Mouse (Mus musculus) liver, postnatal 0 days (tissue): ENCODE measurements around the gene Flywch1.

Experiments used
- CTCF ChIP-seq: sonication (generic); IDR thresholded peaks from 2 replicates; pipeline ENCODE4 v1.5.1; 2016; ENCODE audit warnings: antibody characterized with exemption, low read depth
- EP300 ChIP-seq: IDR thresholded peaks from 2 replicates; pipeline ENCODE4 v1.6.1; 2016; ENCODE audit warnings: antibody characterized with exemption, low read depth, mild to moderate bottlenecking

DNA sequence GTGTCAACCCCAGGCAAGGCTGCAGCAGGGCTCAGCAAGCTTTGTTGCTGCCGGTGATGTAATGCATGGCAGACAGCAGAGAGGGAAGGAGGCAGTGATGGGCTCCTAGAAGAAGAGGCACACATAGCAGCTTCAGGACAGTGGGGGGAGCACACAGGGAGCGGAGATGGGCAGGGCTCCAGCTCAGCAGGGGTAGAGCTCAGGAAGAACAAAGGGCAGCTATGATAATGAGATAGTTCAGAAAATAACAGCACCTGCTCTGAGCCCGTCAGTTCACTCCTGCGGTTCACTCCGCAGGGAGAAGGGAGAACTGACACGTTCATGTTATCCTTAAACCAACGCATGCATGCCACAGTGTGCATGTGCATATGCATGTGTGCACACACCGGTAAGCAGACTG, 12.6 kb downstream of the Flywch1 start:
- TF ChIP-seq CTCF (no peak), EP300 (no peak)
